ENCODE assay signal across 9 mouse cellular contexts in the genomic region with DNA sequence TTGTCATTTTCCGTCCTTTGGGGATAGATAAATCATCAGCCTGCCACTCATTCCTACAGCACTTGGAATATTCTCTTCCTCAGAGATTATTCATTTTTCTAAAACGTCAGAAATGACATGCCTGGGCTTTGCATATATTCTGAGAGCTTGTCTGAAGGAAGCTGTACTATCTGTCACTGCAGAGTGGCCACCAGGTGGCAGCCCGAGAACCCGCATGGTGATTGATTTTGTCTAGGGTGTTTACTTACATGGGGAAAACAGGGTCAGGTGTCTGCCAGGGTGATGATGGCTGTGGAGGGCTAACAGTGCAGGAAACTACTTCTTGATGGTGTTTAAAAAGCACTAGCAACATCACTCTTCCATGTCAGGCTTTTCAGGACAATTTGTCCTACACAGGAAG.
DNase-seq lines count a peak whose midpoint lies in the region; ATAC-seq and TF ChIP-seq lines count a peak whose summit lies in the region.
"Had no signal": no experiment of that assay in that cellular context is flagged by ENCODE, and none has a peak within 500 bp of the region (broad histone marks: within the 10 kb centered on the region; RNA-seq: fewer than 3 reads in every experiment).

No protein-coding gene starts in this region.

- 9% methylated on average over 4 of the region's 4 CpGs for WGBS in lung, embryonic 14.5 days

- no peak overlapping the region for H3K27ac ChIP-seq in lung, embryonic 14.5 days (ENCODE audit: low read depth)
- H3K27ac ChIP-seq: stomach, embryonic 15.5 days had no signal

- no peaks in the 10 kb centered on the region for H3K27me3 ChIP-seq in lung, embryonic 14.5 days (ENCODE audit: insufficient read depth, low read length)
- H3K27me3 ChIP-seq: stomach, embryonic 15.5 days had no signal

- no peaks in the 10 kb centered on the region for H3K4me1 ChIP-seq in lung, embryonic 14.5 days (ENCODE audit: insufficient read depth)
- H3K4me1 ChIP-seq: stomach, embryonic 15.5 days had no signal

- H3K36me3 ChIP-seq in lung, embryonic 14.5 days (ENCODE audit: insufficient read depth): no peaks in the 10 kb centered on the region
- H3K36me3 ChIP-seq: stomach, embryonic 15.5 days had no signal

- no peaks in the 10 kb centered on the region for H3K9me3 ChIP-seq in lung, embryonic 14.5 days (ENCODE audit: low read depth, low read length)
- H3K9me3 ChIP-seq: stomach, embryonic 15.5 days had no signal

- no peak overlapping the region for H3K4me2 ChIP-seq in lung, embryonic 14.5 days
- H3K4me2 ChIP-seq: stomach, embryonic 15.5 days had no signal

- peak; percentile 74 to 75 for DNase-seq in B cell, adult 2 months
- peak; percentile 91 for DNase-seq in T-cell, adult 2 months (ENCODE audit: low spot score)
- peak; percentile 39 to 77 for DNase-seq in cerebellum, postnatal 4 days (ENCODE audit: low spot score in 2 of 2)
- peak; percentile 21 to 46 for DNase-seq in gastrocnemius, postnatal 4 days (ENCODE audit: low spot score in 2 of 2)
- peak; percentile 80 to 83 for DNase-seq in kidney, postnatal 4 days
- DNase-seq in lung, embryonic 14.5 days: peak; percentile 75
- peak; percentile 21 for DNase-seq in retina, postnatal 7 days (ENCODE audit: low read depth, low spot score)
- DNase-seq in urinary bladder, adult 2 months (ENCODE audit: low spot score): peak; percentile 32

- H3K4me3 ChIP-seq in lung, embryonic 14.5 days (ENCODE audit: low read depth, low read length): no peak overlapping the region
- H3K4me3 ChIP-seq: stomach, embryonic 15.5 days had no signal

- TF ChIP-seq CTCF in lung, embryonic 14.5 days (IDR thresholded peaks at IDR 0.05; ENCODE audit: low read depth): peak; percentile 86

- ATAC-seq in lung, embryonic 14.5 days (ENCODE audit: insufficient read depth): peak; percentile 38; the same call in 1 of the 2 replicates

- no peak overlapping the region for H3K9ac ChIP-seq in lung, embryonic 14.5 days
- H3K9ac ChIP-seq: stomach, embryonic 15.5 days had no signal

Comparison
In these comparisons a context has a peak if more than half of its experiments do, and no peak if none do; other contexts are left out.
1. DNase-seq: peak in every context shown above with its lines; median percentile 91 in T-cell, adult 2 months; 82 in kidney, postnatal 4 days; 75 in lung, embryonic 14.5 days; 74 in B cell, adult 2 months; 58 in cerebellum, postnatal 4 days; 34 in gastrocnemius, postnatal 4 days; 32 in urinary bladder, adult 2 months; 21 in retina, postnatal 7 days.